Mouse (Mus musculus): ENCODE measurements at regions not wholly inside any gene's neighbourhood (a gene's known extent, or its start where the extent isn't known, plus 50 kb on each side); places are given as distances from the start of the nearest gene placed in this dataset.

DNA sequence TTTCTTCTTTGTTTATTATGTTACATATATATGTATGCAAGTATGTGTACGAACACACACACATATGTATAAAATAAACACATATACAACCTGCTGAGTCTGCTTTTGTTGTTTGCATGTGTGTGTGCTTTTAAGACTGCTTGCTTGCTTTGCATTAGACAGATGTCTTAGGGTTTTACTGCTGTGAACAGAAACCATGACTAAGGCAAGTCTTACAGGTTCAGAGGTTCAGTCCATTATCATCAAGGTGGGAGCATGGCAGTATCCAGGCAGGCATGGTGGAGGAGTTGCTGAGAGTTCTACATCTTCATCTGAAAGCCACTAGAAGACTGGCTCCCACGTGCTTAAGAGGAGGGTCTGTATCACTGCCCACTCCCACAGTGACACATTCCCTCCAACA is 520.3 kb upstream of the Tmem132c start:
- no peak for DNase-seq (ENCODE audit: low spot score in 2 of 2)

DNA sequence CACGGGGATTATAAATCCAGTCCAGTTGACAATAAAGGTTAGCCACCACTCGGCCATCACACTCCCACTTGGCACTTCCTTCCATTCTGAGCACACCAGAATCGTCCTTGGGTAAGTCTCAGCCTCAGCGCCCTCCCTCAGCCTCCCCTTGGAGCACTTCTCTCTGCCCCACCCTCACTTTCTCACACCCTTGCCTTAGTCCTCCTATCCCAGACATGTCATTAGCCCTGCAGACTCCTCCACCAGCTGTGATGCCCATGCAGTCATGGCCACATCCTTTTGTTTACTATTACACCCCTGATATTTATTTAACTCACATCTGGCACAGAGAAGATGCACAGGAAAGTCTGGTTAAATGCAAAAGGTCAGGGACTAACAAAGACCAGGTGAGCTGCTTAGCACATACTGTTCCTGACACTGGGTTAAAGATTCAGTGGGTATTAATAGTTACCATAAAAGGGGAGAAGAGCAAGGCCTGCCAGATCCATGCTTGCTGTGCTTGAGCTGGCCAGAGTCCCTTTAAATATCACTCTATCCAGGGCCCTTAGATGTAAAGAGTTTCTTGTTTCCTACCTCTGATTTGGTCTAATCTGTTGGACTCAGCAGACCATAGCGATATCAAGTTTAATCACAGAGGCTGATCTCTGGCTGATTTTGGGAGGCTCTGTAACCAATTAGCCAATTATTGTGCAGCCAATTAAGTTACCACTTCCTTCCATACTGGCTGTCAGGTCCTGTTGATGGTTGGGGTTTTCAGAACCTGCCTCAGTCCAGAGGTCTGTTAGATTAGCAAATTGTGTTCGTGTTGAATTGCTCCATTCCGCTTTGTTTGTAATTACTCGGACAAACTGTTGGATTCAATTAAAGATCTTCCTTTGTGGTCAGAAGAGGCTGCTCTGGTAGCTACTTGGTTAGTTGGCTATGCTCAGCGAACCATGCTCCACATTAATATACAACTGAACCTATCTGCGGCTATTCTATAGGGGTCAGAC is 518.0 kb upstream of the Tmem132c start:
- DNase-seq (ENCODE audit: low spot score in 2 of 2): no peak

DNA sequence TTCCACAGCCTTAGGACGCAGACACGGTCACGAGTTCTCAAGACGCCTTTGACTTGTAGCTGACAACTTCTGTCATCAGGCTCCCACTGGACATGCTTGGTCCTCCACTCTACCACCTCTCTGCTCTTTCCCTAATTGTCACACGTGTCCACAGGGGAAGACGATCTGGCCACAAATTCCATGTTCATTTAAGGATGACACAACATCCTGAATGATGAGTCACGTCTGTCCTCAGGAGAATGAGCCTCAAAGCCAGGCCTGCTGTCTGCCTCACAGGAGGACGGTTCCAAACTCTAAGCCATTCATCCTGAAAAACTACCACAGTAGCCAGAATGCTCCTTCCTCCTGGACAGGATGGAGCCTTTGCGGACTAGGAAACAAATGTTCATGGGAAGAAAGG is 517.3 kb upstream of the Tmem132c start:
- no peak for DNase-seq (ENCODE audit: low spot score in 2 of 2)

DNA sequence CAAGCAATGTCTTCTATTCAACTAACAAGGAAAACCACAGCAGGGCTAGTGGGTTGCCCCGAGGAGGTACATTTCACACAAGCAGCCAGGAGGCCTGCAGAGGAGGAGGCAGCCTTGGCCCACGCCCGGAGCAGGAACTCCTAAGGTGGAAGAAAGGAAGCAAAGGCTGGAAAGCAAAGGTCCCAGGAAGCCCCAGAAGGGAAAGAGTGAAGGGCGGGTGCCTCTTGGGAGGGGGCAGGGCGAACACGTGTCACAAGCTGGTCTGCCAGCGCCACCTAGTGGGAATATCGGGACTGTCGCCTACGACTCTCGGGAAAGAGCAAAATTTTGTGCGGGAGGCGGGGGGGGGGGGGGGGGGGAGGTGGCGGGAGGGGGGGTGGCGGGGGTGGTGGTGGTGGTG is 508.1 kb upstream of the Tmem132c start:
- DNase-seq (ENCODE audit: low spot score in 2 of 2): peak; percentile 68 to 77

DNA sequence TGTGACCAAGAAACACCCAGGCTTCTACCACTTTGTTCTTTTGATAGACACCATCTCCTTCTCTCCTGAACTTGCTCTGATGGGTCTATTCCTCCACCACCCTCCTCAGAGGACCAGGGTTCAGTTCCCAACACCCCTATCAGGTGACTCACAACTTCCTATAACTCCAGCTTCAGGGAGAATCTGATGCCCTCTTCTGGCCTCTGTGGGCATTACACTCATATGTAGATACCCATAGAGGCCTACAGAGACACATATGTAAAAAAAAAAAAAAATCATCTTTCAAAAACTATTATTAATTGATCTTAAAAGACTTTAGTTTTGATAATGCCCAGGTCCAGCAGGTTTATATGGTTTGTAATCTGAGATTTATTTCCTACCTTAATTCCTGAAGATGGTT is 505.9 kb upstream of the Tmem132c start:
- no peak for DNase-seq (ENCODE audit: low spot score in 2 of 2)

DNA sequence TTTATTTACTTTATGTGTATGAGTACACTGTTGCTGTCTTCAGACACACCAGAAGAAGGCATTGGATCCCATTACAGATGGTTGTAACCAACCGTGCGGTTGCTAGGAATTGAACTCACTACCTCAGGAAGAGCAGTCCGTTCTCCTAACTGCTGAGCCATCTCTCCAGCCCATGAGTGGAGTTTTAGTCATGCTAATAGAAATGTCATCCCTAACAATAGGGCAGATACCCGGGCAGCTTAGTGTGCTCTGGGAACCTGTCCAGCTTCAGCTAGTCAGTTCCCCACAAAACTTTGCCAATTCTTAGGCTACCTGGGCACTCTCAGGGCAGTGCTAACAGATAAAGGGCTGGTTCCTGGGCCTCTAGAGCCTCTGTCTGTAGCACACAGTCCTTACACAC is 503.9 kb upstream of the Tmem132c start:
- no peak for DNase-seq (ENCODE audit: low spot score in 2 of 2)

DNA sequence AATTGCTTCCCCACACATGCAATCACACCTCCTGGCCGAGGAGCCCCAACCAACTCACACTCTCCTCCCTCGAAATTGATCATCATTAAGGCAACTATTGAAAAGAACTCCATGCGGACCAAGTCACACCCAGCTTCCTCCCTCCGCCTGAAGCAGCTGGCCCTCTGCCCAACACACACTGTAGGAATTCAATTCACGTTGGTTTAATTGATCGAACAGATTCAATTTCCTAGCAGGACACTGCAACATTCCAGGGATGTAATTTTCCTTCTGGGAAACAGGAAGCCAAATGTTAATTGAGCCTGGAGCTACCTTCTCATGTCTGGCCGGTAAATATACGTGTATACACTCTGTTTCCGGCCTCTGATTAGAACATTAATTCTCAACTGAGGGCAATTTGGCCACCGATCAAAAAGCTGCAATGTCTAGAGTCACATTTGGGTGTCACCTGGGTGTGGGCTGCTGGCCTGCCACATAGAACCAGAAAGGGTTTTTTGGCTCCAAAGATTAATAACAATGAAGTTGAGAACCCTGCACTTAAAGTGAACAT is 500.7 kb upstream of the Tmem132c start:
- DNase-seq (ENCODE audit: low spot score in 2 of 2): no peak

DNA sequence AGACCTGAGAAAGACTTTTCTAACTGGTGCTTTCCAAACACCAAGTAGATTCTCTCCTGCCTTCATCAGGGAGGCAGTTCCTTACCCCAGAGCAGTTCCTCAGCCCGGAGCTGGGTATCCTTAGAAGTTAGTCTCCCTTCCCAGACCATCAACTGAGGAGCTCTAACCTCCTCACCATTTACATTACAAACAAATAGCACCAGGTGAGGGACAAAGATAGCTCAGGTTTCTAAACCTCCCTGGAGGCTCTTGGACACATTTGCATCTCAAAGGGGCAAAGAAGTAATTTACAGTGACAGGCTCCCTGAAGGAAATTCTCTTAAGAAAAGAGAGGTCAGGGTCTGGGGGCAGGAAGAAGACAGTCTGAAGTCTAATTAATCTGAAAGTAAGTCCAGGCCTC is 486.5 kb upstream of the Tmem132c start:
- DNase-seq (ENCODE audit: low spot score in 2 of 2): no peak

DNA sequence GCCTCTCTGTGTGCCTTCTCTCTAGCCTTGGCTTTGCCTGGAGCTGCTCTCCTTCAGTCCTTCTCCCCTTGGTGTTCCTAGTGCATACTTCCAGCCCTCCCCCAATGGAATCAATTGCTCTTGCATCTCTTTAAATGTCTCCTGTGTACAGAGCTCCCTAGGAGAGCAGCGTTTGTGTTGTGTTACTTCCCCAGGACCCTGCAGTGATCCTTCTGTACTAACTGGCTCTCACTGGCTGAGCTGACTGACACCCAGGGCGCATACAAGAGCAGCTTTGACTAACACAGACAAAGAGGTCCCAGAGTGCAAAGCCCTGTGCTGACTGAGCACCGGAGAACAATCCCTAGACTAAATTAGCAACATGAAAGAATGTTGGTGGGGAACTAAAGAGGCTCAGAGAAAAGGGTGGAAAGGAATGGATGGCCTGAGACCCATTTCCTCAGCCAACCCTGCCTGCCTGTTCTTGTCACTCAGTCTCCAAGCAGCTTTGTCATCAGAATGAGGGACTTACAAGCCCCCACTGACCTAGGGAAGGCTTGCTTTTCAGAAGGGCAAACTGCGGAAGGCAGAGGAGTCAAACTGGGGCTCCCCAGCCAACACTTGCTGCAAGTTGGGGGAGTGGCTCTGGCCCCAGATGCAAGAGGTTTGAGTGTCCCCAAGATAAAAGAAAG is 476.4 kb upstream of the Tmem132c start:
- no peak for DNase-seq (ENCODE audit: low spot score in 2 of 2)

DNA sequence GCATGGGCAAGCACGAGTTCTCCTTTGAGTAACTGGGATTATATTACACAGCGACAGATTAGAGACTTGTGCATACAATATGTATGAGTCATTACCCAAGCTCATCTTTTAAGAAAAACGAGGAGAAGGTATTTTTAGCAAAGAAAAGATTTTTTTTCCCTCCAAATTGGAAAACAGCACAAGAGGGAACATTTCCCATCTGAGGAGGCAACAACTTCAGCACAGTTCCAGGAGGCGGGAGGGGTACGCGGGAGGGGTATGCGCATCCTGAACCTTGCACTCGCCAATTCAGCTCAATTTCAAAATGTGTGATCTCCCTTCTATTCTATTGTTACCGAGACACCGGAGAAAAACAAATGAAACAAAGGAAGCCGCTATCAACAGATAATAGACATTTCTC is 472.6 kb upstream of the Tmem132c start:
- DNase-seq (ENCODE audit: low spot score in 2 of 2): peak in 1 of 2 experiments; percentile 4

DNA sequence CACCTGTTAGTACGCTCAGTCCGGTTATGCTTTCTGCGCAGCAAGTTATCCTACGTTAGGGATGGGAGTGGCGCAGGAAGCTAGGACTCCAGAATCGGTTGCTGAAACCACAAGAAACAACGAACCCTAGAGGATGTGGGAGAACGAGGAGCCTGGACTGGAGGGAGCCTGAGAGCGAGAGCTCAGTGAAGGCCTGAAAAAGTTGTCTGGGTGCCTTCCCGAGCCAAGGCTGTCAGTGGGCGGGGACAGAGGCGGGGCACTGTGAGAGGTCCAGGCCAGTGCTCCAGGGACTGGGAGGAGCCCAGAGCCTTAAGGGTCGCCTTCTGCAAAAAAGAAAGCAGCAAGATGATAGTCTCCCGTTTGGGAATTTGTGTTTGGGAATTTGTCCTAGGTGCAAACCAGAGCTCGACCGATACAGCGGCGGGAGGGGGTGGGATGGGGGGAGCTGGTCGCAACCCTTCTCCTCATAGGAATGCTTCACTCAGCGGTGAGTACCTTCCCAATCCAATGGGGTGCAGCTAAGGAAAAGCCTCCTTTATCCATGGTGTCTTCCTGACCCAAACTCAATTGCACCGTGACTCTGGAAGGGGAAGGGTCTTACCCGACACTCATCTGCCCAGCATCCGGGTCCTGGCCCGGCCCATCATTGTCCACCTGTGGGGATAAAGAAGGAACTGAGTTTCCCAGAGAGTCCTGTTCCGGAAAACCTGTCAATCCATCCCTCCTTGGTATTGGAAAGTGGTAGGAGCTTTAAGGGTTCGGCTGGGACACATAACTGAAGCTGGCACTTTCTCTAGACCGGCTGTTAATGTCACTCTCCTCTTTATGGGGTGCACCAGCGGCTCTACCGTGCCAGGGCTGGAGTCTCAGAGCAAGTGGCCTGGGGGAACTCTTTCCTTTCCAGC is 453.6 kb upstream of the Tmem132c start:
- no peak for DNase-seq (ENCODE audit: low spot score in 2 of 2)

DNA sequence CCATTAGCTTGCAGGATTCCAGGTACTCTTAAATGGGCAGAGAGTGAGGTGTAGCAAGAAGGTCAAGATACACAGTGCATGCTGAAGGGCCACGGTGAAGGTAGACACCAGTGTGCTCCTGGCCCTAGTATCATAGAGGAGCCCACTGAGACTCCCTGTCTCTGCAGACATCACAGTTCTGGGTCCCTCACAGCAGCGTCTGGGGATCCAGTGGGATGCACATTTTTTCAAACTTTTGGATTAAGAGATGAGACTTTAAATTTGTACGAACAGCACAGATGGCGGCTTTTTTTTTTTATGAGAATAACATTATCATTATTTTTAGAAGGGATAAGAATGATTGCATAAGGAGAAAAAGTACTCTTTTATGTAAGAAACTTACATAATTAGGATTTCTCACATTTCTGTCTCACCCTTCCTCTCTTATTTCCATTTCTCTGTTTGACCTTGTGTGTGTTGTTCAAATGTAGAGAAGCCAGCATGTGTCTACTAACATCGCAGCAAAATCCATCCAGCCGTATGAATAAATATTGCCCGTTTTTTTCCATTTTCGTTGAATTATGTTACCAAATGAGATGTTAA is 441.8 kb upstream of the Tmem132c start:
- DNase-seq (ENCODE audit: low spot score in 2 of 2): no peak

DNA sequence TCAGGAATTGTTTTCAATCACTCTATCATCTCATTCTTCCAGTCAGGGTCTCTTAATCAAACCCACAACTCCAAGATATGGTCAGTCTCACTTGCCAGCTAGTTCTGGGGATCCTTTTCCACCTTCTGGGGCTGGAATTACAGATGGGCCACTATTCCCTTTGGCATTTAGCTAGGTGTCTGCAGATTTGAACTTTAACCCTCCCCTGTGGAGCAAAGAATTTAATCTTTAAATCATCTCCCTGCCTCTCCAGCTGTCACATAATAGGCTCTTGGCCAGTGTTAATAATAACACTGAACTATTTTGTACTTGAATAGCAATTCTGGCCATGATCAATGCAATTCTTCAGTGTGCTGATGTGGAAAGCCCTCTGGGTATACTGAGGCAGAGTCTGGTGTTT is 435.0 kb upstream of the Tmem132c start:
- DNase-seq (ENCODE audit: low spot score in 2 of 2): no peak

DNA sequence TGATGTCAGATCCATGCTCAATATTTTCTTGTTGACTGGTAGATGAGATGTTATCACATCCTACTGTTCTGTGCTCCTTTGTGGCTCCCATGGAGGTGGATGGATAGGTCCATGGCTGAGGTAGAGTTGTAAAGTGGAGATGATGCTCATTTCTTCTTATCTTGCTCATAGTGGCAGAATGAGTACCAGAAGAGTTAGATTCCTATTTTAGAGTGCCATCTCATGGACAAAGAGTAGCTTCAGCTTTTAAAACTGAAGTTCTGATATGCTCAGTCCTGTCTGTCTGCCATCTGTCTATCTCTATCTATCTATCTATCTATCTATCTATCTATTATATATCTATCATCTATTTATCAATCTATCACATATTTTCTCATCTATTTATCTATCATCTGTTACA is 425.5 kb upstream of the Tmem132c start:
- no peak for DNase-seq (ENCODE audit: low spot score in 2 of 2)

DNA sequence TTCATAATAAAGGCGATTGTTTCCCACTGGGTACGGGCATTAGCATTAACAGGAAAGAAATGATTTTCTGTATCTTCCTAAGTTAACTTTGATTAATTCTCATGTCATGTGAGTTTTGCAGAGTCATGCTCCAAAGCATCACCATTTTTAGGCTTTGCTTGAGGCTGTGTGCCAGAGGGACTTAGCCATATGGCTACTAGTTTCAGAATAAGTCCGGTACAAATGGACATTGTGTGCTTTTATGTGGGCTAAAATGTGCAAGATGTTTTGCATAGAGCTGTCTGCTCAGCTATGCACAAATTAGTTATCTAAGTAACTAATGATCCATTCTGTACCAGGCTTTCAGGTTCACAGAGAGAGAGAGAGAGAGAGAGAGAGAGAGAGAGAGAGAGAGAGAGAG is 406.2 kb upstream of the Tmem132c start:
- DNase-seq (ENCODE audit: low spot score in 2 of 2): peak in 1 of 2 experiments; percentile 34

DNA sequence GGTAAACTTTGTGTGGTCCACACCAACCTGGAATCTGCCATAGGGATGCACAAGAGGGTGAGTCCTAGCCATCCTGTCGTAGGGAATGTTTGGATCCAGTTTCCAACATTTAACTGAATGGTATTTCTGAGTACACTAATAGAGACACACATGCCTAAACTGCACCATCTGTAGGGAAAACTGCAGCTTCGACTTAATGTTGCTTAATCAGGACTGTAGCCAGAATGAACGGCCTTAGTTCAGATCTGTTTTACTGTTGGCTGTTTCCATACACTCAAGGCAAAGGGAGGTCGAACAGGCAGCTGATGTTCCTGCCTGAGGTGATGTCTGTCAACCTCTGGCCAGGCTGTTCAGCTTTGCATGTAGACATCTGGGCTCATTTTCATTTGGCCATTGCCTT is 399.0 kb upstream of the Tmem132c start:
- DNase-seq (ENCODE audit: low spot score in 2 of 2): no peak

DNA sequence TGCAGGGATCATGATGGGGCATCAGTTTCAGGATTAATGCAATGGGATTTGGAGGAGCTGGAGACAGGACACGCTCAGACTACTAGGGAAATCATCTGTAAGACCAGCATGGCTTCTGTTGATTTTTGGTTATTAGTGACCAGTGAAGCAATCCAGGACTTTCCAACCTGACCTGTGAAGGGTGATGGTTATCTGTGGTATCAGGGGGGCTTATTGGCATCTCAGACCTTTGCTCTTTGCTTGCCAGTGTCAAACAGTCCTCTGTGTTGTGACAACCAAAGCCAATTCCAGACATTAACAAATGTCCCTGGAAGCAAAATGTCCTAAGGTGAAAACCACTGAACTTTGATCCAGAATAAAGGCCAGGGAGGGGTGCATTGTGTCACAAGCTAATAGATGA is 379.5 kb upstream of the Tmem132c start:
- DNase-seq (ENCODE audit: low spot score in 2 of 2): no peak

DNA sequence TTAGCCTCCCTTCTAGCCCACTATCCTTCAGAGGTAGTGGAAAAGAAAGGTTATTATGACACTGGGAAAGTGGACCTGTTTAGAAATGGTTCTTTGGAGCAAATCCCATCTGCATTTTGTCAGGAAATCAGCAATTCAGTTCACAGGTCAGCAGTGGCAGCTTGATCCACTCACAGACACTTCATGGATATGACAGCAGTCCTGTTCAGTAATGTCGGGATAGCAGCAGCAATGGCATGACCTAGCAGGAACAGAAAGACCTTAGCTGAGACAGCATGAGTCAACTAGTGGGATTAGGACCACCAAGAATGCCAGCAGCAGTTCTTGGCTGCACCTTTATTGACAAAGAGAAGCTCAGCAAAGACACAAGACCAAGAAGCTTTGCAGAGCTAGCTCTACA is 365.8 kb upstream of the Tmem132c start:
- no peak for DNase-seq (ENCODE audit: low spot score in 2 of 2)

DNA sequence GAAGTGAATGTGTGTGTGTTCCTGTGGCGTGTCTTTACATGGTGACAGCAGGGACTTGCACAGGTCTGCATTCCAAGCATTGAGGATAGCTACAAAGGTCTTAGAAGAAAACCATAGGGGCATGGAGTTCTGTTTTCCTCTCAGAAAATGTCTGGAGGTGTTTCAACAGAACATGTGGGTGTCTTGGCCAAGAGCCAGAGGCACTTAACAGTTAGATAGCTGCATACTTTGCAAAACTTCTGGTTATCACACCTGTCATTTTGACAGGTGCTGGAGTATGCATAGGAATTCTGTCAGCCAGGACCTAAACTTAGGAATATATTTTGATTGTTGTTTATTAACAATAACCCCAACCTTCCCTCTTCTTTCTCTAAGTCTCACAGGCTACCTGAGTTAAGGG is 350.9 kb upstream of the Tmem132c start:
- no peak for DNase-seq (ENCODE audit: low spot score in 2 of 2)

DNA sequence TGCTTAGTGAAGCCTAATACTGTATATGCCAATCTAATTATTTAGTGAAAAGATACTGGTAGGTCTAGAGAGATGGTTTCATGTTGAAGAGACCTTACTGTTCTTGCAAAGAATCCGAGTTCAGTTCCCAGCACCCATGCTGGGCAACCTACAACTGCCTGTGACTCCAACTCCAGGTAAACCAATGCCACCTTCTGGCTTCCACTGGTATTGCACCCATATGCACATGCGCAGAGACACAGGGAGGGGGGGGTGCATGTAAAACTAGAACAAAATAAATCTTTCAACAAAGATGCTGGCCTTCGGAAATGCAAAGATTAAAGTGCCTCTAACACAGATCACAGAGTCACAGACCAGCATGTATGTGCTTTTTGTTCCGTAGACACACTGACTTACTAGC is 348.5 kb upstream of the Tmem132c start:
- no peak for DNase-seq (ENCODE audit: low spot score in 2 of 2)

DNA sequence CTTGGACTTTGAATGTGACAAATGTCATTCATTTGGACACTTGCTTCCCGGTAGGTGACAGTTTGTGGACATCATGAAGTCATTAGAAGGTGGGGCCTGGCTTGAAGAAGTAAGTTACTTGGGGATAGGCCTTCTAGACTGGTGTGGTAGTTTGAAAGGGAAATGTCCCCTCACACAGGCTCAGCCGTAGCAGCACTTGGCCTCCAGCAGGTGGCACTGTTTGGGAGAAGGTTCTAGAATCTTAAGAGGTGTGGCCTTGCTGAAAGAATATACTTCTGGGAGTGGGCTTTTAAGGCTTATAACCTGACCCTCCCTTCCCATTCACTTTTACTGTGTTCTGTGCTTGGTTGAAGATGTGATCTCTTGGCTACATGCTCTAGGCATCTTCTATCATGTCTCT is 331.5 kb upstream of the Tmem132c start:
- DNase-seq (ENCODE audit: low spot score in 2 of 2): no peak

All from left cerebral cortex, adult 8-10 months (tissue).